Mouse (Mus musculus) gastrocnemius, adult 18-20 months (tissue): Measurements from ENCODE around the gene Bcl2l13. TPM values are rescaled to one million over a fixed set of nuclear protein-coding genes. Genes with fewer than 3 reads are reported as not detected.
"Not testable (repeated sequence)": the region's sequence is repeated elsewhere in the genome, so short reads cannot be mapped to it uniquely, and the experiment has no call there.

Experiments used
- DNase-seq: peaks from one replicate; pipeline ENCODE4 v3.0.0; 2021; ENCODE audit warnings: low spot score
- total RNA-seq, 2 experiments: library from RNA; stranded (reverse); gene quantifications; 2 replicates each; pipeline ENCODE4 v1.2.3; 2021

The Bcl2l13 gene
- total RNA-seq, 2 experiments from 2014 or later = 68.0 to 69.4 TPM

DNA sequence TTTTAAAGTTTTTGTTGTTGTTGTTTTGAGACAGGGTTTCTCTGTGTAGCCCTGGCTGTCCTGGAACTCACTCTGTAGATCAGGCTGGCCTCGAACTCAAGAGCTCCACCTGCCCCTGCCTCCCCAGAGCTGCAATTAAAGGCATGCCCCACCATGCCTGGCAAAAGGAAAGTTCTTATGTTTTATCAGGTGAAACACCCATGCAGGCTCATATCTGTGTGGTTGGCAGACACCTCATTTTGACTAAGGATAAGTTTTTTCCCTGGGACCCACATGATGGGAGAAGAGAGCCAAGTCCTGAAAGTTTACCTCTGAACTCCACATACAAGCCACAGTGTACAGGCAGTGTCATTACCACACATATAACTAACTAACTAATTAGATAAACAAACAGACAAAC, 6.0 kb upstream of the Bcl2l13 start:
- DNase-seq = no peak

DNA sequence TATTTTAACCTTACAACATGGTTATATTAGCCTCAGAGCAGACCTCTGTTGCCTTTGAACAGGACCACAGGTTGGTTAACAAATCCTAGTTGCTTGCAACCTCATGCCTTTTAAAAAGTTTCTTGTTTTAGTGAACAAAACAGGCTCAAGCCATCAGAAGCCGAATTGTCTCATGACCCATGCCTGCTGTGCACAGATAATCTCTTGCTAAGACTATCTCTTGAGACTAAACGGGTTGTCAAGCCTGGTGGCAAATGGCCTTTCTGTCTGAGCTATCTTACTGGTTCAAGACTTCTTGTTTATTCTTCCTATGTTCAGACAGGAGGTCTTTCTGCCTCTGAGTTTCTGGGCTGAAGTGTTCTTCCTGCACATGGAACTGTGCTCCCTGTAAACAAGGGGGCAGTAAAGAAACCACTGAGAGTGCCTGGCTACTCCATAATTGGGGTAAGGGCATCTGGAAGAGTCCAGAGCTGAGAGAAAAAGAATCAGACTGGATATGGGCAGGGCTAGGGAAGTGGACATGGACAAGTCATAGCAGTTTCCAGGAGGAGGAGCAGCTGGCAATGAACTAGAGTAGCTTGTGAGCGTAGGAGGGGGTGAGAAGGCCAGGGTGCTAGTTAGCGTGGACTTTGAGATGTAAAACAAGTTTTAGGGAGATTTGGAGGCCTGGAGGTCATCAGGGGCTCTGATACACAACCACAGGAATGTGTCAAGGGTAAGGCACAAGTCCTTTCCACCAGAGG, 5.0 kb upstream of the Bcl2l13 start:
- no peak for DNase-seq

DNA sequence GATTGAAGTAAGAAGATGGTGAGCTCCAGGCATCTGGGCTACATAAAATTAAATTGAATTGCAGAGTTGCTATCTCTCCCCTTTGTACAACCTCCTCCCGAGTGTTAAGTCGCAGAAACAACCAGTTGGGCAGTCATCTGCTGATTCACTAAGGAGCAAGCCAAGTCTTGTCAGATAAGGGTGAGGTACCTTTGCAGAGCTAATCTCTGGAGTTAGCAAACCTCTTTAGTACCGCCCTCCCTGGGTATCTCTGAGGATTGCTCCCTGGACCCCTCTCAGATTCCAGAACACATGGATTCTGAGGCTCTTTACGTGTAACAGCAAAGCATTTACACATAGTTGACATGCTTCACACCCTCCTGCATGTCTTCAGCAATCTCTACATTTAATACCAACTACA, 3.9 kb upstream of the Bcl2l13 start:
- DNase-seq = no peak

DNA sequence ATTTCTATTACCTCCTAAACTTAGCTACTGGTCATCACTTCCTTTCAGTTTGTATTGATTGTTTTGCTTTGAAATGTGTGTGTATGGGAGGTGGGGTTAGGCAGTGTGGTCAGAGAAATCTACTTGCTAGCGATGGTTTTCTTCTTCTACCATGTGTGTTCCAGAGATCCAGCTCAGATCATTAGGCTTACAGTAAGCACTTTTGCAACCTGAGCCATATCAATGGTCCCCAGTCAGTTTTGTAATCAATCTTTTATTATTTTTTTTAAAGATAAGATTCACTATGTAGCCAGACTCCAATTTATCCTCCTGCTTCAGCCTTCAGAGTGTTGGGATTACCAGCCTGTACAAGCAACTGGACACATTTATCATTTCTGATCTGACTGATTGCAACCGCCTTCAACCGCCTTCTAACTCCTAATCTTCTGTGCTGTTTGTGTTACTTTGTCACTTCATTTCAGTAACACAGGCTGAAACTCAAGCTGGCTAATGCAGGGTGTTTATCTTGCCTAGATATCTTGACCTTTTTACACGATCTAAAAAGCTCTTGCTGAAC, 1.2 kb upstream of the Bcl2l13 start:
- DNase-seq = no peak

DNA sequence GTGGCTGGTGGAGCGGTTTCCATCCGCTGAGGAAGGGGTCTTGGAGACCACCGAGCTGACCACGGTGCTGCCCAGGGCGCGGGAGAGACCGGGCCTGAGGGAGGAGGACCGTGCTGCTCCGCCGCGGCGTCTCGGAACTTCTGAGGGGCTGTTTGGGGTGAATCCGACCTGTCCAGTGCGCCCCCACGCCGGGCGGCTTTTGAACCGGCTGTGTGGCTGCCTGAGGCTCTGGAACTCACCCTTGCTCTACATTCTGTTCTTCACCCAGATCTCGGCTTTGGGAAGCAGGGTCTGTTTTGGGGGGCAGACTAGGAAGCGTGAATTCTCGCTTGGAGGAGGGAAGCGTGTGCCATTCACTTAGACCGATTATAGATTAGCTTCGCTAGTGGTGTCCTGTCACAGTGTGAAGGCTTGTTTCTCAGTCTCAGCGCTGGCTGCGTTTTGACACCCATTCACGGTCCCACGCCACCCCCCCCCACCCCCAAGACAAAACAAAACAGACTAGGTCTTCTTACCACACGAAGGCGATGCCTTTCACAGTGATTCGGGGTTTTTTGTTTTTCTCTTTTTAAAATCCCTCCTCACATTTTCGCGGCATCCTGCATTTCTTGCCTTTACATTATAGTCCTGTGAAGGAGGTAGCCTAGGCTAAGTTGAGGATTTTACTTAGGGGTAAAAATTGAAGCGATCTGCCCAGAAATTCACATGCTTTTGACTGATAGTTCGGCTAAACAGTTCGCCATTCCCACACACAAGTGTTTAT, 558 bp downstream of the Bcl2l13 start:
- DNase-seq = no peak

DNA sequence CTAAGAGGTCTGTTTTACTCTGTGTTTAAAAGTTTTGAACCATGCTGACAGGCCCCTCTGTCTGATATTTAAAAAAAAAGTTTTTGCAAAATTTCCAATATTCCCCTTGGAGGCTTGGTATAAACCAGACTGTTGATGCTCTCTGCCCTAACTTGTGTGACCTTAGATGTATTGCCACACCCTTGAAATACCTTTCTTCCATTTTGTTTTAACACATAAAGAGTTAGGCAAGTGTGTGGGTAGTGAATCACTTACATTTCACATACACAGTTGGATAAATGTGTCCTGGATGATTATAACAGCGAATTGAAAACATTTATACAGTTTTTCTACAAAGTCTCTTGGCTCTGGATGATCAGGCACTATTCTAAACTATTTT, 1.1 kb downstream of the Bcl2l13 start:
- DNase-seq = no peak

DNA sequence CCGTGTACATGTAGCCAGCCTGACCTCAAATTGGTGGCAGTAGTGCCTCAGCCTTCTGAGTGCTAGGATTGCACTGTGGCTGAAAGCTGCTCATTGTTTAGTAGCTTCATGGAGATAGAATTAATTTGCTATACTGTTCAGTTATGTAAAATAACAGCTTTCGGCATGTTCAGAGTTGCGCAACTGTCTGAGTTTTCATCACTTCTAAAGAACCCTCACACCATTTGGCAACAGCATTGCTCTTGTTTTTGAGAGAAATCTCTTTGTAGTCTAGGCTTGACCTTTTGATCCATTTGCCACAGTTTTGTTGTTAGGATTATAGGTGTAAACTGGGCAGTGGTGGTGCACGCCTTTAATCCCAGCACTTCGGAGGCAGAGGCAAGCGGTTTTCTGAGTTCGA, 4.2 kb downstream of the Bcl2l13 start:
- no peak for DNase-seq

DNA sequence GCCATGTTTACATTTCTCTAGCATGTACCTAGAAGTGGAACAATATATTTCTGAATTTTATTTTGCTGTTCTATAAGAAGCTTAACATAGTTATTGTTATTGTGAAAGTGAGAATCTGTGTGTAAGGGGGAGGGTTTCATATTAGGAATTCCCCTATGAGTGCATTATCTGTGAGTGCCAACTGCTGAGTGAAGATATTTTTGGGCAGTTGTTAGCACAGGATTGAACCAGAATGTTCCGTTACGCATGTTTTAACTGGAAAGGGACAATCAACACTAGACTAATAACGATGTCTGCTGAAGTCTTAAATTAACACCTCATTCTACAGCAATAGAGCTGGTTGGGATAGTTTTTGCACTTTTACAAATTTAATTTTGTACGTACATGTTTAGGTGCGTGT, 5.7 kb downstream of the Bcl2l13 start:
- no peak for DNase-seq

DNA sequence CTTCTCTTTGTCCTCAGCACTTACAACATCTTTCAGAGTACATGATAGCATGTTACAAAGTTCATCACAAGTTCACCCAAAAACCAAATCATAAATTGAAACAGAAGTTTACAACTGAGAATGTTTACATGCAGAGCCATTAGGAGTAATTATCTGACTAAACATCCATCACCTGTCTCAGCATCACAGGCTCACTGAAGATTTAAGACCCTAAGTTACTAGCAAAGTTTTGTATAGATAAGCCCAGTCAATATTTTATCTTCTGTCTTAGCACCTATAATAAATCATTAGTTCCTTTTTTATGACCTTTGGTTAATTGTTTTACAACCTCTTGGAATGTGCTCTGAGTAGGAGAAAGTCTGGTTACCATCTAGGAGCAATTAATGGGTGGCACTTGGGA, 14.7 kb downstream of the Bcl2l13 start:
- DNase-seq = not testable (repeated sequence)

DNA sequence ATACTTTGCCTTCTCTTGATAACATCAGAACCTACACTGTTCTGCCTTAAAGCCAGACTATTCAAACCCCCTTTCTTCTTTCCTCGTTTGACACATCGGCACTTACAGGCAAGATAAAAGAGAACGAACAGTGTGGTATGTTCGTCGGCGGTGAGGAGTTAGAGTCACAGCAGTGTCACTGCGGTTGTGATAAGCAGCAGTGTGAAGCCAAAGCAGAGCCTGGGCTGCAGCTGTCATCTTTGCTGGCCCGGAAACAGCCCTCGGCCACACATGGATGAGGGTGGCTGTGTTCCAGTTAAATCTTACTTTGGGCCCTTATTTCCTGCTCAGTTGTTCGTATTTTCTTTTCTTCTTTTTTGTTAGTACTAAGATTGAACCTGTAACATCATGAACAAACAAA, 18.4 kb downstream of the Bcl2l13 start:
- DNase-seq = no peak

DNA sequence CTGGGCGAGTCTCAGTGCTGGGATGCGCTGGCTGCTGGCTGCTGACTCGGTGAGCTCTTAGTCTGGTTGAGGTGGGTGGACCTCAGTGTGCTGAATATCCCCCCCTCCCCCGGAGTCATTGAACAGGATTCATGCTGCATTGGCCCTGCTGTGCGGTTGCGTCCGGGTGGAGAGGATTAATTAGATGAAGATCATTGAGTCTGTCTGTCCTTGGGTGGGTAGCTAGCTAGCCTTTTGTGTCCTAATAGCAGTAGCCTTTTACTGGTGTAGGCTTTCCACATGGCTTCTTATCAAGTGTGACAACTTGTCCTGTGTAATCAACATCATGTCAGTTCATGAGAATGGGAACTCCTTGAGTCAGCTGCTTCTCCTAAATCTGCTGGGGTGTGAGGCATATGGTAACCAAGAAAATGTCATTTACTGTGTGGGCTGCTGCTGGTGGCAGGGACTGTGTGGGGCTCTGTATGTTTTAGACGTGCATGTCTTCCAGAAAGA, 22.3 kb downstream of the Bcl2l13 start:
- DNase-seq = no peak

DNA sequence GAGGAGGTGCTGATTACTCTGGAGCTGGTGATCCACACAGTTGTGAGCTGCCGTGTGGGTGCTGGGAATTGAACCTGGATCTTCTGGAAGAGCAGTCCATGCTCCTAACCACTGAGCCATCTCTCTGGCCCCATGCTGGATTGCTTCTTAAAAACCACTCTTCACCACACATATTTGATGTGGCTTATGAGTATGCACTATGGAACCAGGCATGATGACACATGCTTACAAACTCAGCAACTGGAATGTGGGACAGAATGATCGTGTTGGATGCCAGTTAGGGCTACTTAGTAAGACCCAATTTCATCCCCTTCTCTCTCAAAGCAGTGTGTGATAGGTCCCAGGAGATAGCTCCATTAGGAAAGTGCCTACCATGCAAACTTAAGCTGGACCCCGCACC, 24.1 kb downstream of the Bcl2l13 start:
- DNase-seq = no peak

DNA sequence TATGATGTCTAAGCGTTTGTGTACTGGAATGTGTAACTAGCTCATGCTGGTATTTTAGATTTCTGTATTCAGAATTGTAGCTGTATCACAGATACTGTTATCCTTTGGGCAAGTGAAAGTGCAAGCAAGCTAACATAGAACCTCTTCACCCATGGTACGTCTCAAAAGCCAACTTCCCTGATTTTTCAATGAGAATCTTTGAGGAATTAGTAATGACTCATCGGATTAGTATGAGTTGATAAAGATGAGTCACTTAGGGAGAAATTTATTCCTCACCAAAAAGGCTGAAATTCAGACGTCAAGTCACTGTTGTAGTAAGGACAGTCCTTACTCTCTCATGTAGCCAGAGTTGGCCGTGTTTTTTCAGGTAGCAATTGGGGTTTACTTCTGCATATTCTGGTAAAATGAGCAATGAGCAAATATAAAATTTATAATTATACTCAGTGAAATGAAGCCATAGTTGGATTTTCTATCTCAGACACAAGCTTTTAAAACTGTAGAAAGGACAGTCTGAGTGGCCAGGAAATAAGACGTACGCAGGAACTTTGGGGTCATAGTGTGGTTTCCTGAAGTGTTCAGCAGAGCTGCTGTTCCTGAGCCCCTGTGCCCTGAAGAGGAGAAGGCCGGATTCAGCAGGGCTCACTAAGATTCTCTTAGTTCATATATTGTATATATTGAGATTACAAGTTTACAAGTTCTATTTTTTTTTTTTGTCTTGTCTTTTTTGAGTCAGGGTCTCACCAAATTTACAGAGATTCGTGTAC, 30.2 kb downstream of the Bcl2l13 start:
- DNase-seq = no peak

DNA sequence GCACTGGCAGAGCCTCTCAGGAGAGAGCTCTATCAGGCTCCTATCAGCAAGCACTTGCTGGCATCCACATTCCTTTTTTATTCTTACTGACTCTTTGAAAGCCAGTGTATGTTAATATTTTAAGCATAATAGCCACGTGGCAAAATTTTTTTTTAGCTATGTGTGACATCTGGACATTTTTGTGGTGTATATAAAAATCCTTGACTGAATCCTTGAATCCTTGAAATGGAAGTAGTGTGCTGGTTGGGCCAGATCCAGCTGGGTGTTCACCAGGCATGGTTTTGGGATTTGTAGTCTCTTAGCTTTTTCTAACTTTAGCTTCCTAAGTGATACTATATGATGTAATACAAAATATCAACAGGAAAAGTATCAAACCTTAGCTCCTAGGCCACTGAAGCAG, 32.8 kb downstream of the Bcl2l13 start:
- no peak for DNase-seq

DNA sequence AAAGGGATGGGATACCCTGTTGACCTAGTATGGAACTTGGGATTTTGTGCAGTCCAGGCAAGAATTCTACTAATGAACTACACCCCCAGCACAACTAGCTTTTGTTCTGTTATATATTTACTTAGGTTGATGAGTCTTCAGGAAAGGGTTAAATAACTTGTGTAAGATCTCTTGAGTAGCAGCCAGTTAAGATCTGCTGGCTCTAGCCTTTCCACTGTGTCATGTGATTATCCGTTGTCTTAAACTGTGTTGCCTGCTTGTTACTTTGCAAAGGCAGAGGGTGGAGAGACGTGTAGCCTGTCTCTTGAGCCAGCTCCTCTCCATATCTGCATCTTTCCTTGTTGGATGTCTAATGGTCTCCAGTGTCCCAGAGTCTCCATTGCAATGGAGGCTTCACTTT, 35.3 kb downstream of the Bcl2l13 start:
- no peak for DNase-seq

DNA sequence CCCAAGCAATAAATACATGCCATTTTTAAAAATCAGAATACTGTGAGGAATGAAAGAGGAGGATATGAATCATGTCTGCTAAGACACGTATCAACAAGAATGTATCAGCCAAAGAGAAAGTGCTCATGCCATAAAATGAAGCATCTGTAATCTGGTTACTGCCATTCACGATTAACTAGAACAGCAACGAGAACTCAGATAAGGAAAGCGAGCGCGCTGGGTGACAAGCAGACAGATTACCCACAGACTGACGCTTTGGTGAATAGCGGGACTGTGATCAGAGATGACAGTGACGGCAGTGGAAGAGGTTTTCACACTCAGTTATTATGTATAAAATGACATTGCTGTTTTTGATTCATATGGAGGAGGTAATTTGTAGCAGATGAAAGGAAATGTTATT, 37.9 kb downstream of the Bcl2l13 start:
- no peak for DNase-seq

DNA sequence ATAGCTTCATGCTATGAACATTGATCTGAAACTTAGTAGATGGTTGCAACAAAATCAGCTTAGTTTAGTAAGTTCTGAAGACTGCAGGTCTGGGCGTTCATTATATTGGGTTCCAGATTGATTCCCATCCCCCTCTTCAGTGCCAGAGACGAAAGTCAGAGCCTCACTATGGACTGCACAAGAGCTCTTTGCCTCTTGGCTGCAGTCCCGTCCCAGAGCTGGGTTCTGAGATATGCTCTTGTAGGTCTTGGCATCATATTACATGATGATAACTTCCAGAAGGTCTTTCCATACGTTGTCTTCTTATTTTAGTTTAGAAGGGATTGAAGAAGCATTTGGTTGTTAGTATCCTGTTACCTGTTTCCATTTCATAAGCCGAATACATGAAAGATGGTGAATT, 43.0 kb downstream of the Bcl2l13 start:
- DNase-seq = no peak

DNA sequence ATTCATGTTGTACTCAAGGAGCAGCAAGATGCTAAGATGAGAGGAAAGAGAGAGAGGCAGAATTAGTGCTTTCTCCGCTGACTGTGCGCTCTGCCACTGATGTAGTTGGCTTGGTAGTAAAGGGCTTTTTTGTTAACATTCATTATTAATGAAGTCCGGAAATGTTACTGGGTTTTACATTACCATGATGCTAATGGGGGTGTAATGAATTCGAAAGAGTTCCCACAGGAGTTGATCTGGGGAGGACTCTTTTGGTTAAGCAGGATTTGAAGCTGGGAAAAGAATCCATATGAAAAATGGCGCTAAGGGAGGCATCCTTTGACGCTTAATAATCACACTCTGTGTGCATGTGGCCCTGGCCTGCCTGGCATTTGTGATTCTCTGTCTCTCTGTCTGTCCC, 48.4 kb downstream of the Bcl2l13 start:
- no peak for DNase-seq

DNA sequence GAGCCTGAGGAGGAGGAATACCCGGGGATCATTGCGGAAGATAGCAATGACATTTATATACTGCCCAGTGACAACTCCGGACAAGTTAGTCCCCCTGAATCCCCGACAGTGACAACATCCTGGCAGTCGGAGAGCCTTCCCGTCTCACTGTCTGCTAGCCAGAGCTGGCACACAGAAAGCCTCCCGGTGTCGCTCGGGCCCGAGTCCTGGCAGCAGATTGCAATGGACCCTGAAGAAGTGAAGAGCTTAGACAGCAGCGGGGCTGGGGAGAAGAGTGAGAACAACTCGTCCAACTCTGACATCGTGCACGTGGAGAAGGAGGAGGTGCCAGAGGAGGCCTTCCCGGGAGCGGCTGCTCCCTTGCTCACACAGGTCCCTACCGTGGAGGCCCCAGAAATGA, 50.7 kb downstream of the Bcl2l13 start:
- no peak for DNase-seq

DNA sequence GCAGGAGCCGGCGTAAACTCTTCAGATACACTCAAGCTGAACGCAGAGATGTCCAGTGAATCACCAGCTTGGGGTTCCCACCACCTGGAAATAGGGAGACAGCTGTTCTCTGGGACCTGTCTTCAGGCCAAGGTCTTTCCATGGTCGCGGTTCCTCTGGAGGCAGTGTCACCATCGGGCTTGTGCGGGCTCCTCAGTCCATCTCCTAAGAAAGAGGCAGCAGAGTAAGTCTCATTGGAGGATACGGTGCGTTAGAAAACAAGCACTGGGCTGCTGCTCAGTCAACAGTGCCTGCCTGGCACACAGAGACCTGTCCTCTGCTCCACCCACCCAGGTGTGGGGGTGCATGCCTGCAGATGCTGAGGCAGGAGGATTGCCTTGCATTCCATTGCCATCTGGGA, 58.1 kb downstream of the Bcl2l13 start:
- no peak for DNase-seq

DNA sequence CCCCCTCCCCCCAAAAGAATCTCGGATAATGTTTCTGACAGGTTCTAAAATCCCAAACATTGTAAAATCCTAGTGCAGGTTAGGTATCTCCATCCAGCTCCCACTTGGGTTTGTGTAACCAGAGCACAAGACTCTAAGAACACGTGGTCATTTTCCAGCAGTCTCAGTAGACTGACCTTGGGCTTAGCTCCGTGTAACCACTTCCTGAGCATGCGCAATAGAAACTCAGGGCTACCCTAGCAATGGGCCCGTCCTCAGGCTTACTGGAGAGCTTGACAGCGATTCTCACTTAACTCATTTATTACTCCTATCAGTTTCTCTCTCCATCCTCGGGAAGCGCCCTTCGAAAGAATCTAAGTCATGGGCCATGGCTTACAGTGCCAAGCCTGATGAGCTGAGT, 58.5 kb downstream of the Bcl2l13 start:
- no peak for DNase-seq

DNA sequence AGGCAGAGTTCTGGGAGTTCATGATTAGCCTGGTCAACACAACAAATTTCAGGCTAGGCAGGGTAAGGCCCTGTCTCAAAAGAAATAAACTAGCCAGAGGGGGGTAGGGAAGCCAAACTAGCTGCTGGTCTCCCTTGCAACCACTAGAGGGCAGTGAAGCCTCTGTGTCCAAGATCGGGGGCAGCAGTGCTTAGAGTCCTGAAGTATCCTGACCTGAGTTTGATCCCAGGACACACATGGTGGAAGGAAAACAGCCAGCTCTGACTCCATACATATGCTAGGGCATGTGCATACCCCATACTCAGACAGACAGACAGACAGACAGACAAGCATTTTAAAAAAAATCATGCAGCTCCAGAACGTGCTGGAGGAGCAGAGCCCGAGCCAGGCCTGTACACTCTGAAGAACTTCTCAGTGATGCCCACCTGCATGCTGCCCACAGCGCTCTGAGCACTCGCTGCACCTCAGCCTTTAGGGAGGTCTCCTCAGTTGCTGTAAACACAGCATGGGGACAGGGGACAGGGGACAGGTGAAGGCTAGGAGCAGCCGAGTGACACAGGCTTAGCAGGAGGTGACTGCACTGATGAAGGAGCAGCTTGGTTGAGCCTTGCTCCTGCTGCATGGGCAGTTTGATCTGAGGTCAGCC, 62.3 kb downstream of the Bcl2l13 start:
- peak; percentile 42 for DNase-seq
